Mouse (Mus musculus) liver, adult (tissue): ENCODE results near the gene Galnt2.
A peak's percentile ranks its signal among the peaks of the same experiment; 100 is the strongest.

Experiments
- GATA4 ChIP-seq: IDR thresholded peaks from 2 replicates; pipeline ENCODE4 v1.6.1; 2014; ENCODE audit warnings: mild to moderate bottlenecking, low read length; ENCODE audit not compliant: insufficient replicate concordance

Galnt2 gene

GRCm38 (mm10) chr8:124231176-124231484, at the start of gene Galnt2:
Galnt2 (plus strand) TSS chr8:124231391.
- no peak for TF ChIP-seq GATA4

- TF ChIP-seq GATA4, result no peak
These were observed 49.4 kb upstream of the Galnt2 start for GRCm38 (mm10) chr8:124181751-124182150.

GRCm38 (mm10) chr8:124182224-124182623, 49.0 kb upstream of the Galnt2 start:
- TF ChIP-seq GATA4, result no peak

- no peak for TF ChIP-seq GATA4
These were observed 47.1 kb upstream of the Galnt2 start for GRCm38 (mm10) chr8:124184078-124184477.

GRCm38 (mm10) chr8:124184507-124184906, 46.7 kb upstream of the Galnt2 start:
- no peak for TF ChIP-seq GATA4

- TF ChIP-seq GATA4, result no peak
These were observed 46.1 kb upstream of the Galnt2 start for GRCm38 (mm10) chr8:124185081-124185480.

- no peak for TF ChIP-seq GATA4
These were observed 40.8 kb upstream of the Galnt2 start for GRCm38 (mm10) chr8:124190388-124190787.

GRCm38 (mm10) chr8:124192242-124192641, 38.9 kb upstream of the Galnt2 start:
- TF ChIP-seq GATA4, result no peak

- TF ChIP-seq GATA4, result no peak
These were observed 38.2 kb upstream of the Galnt2 start for GRCm38 (mm10) chr8:124192976-124193375.

GRCm38 (mm10) chr8:124193992-124194391, 37.2 kb upstream of the Galnt2 start:
- TF ChIP-seq GATA4, result no peak

- no peak for TF ChIP-seq GATA4
These were observed 35.0 kb upstream of the Galnt2 start for GRCm38 (mm10) chr8:124196195-124196594.

- no peak for TF ChIP-seq GATA4
These were observed 34.4 kb upstream of the Galnt2 start for GRCm38 (mm10) chr8:124196797-124197196.

- no peak for TF ChIP-seq GATA4
These were observed 33.0 kb upstream of the Galnt2 start for GRCm38 (mm10) chr8:124198230-124198629.

- no peak for TF ChIP-seq GATA4
These were observed 30.8 kb upstream of the Galnt2 start for GRCm38 (mm10) chr8:124200400-124200799.

GRCm38 (mm10) chr8:124201706-124202105, 29.5 kb upstream of the Galnt2 start:
- TF ChIP-seq GATA4, result no peak

- TF ChIP-seq GATA4, result peak; percentile 100
These were observed 28.3 kb upstream of the Galnt2 start for GRCm38 (mm10) chr8:124202895-124203294.

GRCm38 (mm10) chr8:124204001-124204601, 27.1 kb upstream of the Galnt2 start:
- no peak for TF ChIP-seq GATA4

- TF ChIP-seq GATA4, result no peak
These were observed 19.0 kb upstream of the Galnt2 start for GRCm38 (mm10) chr8:124212148-124212547.

- TF ChIP-seq GATA4, result no peak
These were observed 14.2 kb upstream of the Galnt2 start for GRCm38 (mm10) chr8:124216951-124217350.
